Mouse (Mus musculus) bone marrow, adult 2 months (tissue): ENCODE data around the gene Rccd1. TPM values are rescaled to one million over a fixed set of nuclear protein-coding genes. Genes with fewer than 3 reads are reported as not detected.

Experiments used
- H3K27ac ChIP-seq: fragments of 200-500 bp; 2 replicates; pipeline ENCODE4 v1.5.1; 2012; ENCODE audit warnings: low read depth, mild to moderate bottlenecking, control low read depth, inconsistent platforms, low read length; ENCODE audit not compliant: control insufficient read depth, poor library complexity, insufficient read depth
- H3K4me1 ChIP-seq: fragments of 200-500 bp; 2 replicates; pipeline ENCODE4 v1.6.1; 2011; ENCODE audit warnings: low read length; ENCODE audit not compliant: control insufficient read depth, insufficient read depth
- H3K4me3 ChIP-seq: fragments of 200-500 bp; replicated peaks from 2 replicates; pipeline ENCODE3; 2011; ENCODE audit warnings: mild to moderate bottlenecking, low read depth, low read length, control low read depth; ENCODE audit not compliant: control insufficient read depth
- CTCF ChIP-seq: fragments of 200-500 bp; IDR thresholded peaks from 2 replicates; pipeline ENCODE4 v1.5.1; 2011; ENCODE audit warnings: low read length, control low read depth; ENCODE audit not compliant: control insufficient read depth, insufficient read depth
- POLR2A ChIP-seq: fragments of 200-500 bp; IDR thresholded peaks from 2 replicates; pipeline ENCODE4 v1.6.1; 2011; ENCODE audit warnings: low read depth, mild to moderate bottlenecking, control low read depth, low read length, borderline replicate concordance; ENCODE audit not compliant: control insufficient read depth
- WGBS: fragments of 180-500 bp; shearing (Covaris S2); methylation state at CpG from one replicate; pipeline ENCODE4 v1.1.7; 2018; 5-methylcytosine and 5-hydroxymethylcytosine counted together
- polyA plus RNA-seq: library from polyadenylated mRNA; stranded (reverse); fragments of >200 nt; gene quantifications from 2 replicates; pipeline ENCODE4 v1.2.4, GENCODE M21; 2011; ENCODE audit warnings: low replicate concordance; ENCODE audit not compliant: missing spikeins, insufficient read depth, insufficient read length

Rccd1 gene
- polyA plus RNA-seq: 7.6 and 11.3 TPM in 2 replicates

DNA sequence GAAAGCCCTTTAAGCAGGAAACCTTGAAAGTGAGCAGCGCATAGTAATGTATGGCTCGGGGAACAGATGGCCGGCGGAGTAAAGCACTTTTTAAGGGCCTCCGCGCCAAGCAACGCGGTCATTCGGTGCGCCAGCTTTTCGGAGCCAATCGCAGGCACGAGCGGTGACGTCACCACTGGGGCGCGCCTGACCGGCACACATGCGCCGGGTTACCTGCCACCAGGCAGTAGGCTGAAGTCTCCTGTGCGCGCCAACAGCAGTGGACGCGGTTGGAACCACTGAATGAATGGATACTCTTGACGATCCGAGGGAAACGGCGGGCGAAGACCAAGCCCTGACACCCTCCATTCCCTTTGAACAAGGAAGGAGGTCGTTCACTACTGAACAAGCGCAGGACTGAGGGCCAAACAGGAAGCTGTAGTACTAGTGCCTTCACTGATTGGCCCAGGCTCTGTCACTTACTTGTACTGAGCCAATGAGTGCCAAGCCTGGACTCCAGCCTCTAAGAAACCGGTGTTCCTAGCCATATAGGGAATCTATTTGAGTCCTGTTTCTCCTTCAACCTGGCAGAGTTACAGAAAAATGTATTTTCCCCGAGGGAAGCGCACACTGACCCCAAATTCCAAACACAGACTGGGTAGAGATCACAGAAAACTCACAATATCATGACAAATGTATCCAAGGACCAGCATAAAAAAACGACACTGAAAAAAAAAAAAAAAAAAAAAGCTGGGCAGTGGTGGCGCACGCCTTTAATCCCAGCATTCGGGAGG lies at the start of gene Rccd1:
Gene Rccd1, minus strand, starts transcription at position 412 of the 773 bp plus-strand sequence.
- Histone ChIP-seq H3K4me3 (peak within 1 kb of the TSS; percentile 93), H3K27ac (peak within 1 kb of the TSS; percentile 68), H3K4me1 (no peaks in the 10 kb centered on the region)
- WGBS: 2% methylated on average over 38 of the region's 38 CpGs
- TF ChIP-seq CTCF (no peak), POLR2A (peak; percentile 64)

DNA sequence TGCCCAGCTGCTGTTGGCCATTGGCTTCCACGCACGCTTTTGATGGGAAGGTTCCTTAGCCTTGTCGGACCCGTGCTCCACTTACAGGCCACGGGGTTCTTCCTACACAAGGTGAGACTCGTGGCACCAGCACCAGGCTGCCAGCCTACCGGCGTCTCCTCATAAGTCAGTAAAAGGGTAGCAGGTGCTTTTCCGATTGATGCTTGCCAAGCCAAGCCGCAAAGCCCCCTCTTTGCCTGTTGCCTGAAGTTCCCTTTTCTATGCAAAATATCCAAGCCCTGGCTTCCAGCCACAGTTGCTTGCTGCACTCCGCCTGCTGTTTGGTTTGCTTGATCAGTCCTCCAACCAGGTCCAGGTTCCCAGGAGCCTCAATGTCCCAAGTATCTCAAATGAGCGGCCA lies 49.6 kb upstream of the Rccd1 start:
- Histone ChIP-seq H3K4me1 (peaks cover 13% of the 10 kb centered on the region), H3K4me3 (no peak overlapping the region), H3K27ac (peak overlapping the region; percentile 82)
- TF ChIP-seq CTCF (no peak), POLR2A (no peak)
- WGBS: 5% methylated on average over 12 of the region's 12 CpGs

DNA sequence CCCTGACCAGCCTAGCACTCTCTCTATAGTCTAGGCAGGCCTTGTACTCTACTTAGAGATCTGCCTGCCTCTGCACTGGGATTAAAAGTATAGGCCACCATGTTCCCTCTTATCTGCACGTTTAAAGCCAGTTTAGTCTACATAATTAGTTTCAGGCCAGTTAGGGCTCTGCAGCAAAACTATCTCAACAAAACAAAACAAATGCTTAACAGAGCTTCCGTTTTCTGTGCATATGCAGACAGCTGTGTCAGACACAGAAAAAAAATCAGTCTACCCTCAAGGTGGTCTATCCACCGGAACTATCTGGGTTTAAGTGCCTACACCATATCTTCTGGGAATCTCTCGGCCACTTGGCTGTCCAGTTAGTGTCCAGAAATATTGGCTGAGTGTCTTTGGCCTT lies 49.1 kb upstream of the Rccd1 start:
- peaks cover 16% of the 10 kb centered on the region for H3K4me1 ChIP-seq
- TF ChIP-seq POLR2A (no peak), CTCF (no peak)
- peak overlapping the region; percentile 82 for H3K27ac ChIP-seq
- 19% methylated on average over 4 of the region's 4 CpGs for WGBS
- H3K4me3 ChIP-seq: no peak overlapping the region

DNA sequence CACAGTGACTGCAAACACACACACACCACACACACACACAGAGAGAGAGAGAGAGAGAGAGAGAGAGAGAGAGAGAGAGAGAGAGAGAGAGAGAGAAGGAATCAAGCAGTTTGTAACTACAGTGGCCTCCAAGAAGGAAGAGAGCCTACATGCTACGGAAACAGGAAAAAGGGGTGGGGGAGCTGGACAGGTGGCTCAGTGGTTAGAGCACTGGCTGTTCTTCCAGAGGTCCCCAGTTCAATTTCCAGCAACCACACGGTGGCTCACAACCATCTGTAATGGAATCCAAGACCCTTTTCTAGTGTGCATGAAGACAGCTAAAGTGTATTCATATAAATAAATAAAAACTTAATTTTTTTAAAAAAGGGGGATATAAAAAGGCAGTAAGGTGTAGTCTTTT lies 48.4 kb upstream of the Rccd1 start:
- Histone ChIP-seq H3K4me1 (peaks cover 16% of the 10 kb centered on the region), H3K27ac (no peak overlapping the region; the same call in 1 of the 2 replicates)

DNA sequence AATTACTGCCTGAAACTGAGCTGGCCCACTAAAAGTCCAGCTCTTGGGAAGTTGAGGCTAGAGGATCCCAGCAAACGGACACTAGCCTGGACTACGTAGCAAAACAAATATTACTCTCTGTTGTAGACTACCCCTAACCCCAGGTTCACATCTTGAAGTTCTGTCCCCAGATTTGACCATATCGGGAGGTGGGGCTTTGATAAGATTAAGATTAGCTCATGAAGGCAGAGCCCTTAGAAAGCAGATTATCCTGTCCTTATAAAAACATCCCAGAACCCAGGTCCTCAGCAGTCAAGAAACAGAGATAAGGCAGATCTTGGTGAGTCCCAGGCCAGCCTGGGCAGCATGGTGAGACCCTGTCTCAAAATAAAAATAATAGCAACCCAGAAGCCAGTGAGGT lies 47.9 kb upstream of the Rccd1 start:
- 65% methylated on average over 3 of the region's 3 CpGs for WGBS
- peaks cover 16% of the 10 kb centered on the region for H3K4me1 ChIP-seq

More for the DNA sequence above, 48.4 kb upstream of the Rccd1 start:
- no peak overlapping the region for H3K4me3 ChIP-seq
- 26% methylated on average over 2 of the region's 2 CpGs for whole genome bisulfite sequencing
- TF ChIP-seq CTCF (no peak), POLR2A (no peak)

DNA sequence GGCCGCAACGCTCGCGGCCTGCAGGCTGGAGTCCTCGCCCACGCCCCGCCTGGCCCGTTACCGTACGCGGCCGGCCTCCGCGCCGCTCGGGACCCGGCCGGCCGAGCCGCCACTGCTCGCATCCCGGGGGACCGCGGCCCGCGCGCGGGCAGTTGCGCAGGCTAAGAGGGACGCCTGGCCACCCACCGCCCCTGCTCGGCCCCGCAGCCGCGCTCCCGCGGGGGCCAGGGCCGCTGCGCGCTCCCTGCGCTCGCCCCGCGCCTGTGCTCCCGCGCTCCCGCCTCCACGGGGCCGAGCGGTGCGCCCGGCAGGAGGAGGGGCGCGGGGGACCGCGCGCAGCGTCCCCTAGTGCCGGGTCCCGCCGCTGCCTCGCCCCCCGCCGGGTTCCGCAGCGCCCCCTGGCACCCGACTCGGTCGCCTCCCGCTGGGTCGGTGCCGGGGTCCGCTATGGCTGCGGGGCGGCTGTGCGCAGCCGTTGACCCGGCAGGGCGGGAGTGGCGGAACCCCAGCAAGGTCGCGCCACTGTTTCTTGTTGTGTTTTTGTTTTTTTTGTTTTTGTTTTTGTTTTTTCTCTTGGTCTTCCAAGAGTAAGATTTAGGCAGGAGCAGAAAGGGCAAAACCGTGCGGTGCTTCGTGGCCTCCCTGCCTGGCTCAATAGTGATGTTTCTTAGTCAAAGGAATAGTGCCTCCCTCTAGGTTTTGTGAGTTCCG lies 46.9 kb upstream of the Rccd1 start, which contains the start of gene Man2a2:
Gene Man2a2, minus strand, starts transcription at position 335 of the 711 bp plus-strand sequence.
- Histone ChIP-seq H3K27ac (peak within 1 kb of the TSS; percentile 82), H3K4me1 (peaks cover 14% of the 10 kb centered on the region), H3K4me3 (peak within 1 kb of the TSS; percentile 75)
- WGBS: under 1% methylated on average over 86 of the region's 86 CpGs
- TF ChIP-seq CTCF: peak; percentile 54; the same call in 1 of the 2 replicates
- TF ChIP-seq POLR2A: peak; percentile 40; the same call in 1 of the 2 replicates

More for the DNA sequence above, 47.9 kb upstream of the Rccd1 start:
- Histone ChIP-seq H3K4me3 (no peak overlapping the region), H3K27ac (no peak overlapping the region; the same call in 1 of the 2 replicates)
- TF ChIP-seq CTCF (no peak), POLR2A (no peak)

GRCm38 (mm10) chr7:80370649-80371040 lies 46.4 kb upstream of the Rccd1 start:
- H3K4me3 ChIP-seq: peak overlapping the region; percentile 75
- peak overlapping the region; percentile 82 for H3K27ac ChIP-seq
- 0% methylated on average over 31 of the region's 31 CpGs for WGBS
- TF ChIP-seq CTCF (no peak), POLR2A (peak; percentile 29; the same call in 1 of the 2 replicates)
- peaks cover 14% of the 10 kb centered on the region for H3K4me1 ChIP-seq

DNA sequence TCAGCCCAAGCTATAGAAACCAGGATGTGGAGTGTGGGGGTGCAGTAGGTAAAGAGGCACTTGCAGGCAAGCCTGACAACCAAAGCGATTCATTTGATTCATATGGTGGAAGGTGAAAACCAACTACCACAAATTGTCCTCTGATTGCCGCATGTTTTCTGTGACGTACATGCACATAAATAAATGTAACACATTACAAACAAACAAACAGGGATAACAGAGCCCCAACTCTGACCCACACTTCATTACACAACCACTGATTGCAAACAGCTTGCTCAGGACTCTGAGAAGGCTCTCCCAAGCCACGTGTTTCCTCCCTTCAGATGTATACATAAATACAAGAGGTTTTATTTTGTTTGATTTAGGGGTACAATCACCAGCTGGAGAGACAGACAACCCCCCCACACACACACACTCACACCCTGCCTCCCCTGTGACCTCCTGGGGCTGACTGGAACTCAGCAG lies 45.7 kb upstream of the Rccd1 start:
- peaks cover 11% of the 10 kb centered on the region for H3K4me1 ChIP-seq
- H3K27ac ChIP-seq: peak overlapping the region; percentile 82; the same call in 1 of the 2 replicates
- 6% methylated on average over 4 of the region's 4 CpGs for WGBS
- TF ChIP-seq POLR2A (no peak), CTCF (no peak)
- H3K4me3 ChIP-seq: peak overlapping the region; percentile 75
